Mouse (Mus musculus) hindbrain, embryonic 11.5 days (tissue): ENCODE data around the gene Abcg2. TPM values are rescaled to one million over a fixed set of nuclear protein-coding genes. Genes with fewer than 3 reads are reported as not detected.
A peak's percentile ranks its signal among the peaks of the same experiment; 100 is the strongest.
"Not testable (repeated sequence)": the region's sequence is repeated elsewhere in the genome, so short reads cannot be mapped to it uniquely, and the experiment has no call there.

Experiments used
- ATAC-seq: fragments of 200-750 bp; cut with Nextera tagmentation; 2 replicates; pipeline ENCODE4 v1.8.0; 2017; ENCODE audit warnings: mild to moderate bottlenecking, moderate TSS enrichment, moderate library complexity; ENCODE audit not compliant: low FRiP score
- DNase-seq: peaks from one replicate; pipeline ENCODE4 v3.0.0-alpha.2; 2015; ENCODE audit warnings: low spot score
- H3K27ac ChIP-seq: fragments of 300-500 bp; sonication (generic); 2 replicates; pipeline ENCODE4 v1.5.1; 2014; ENCODE audit warnings: mild to moderate bottlenecking, low read depth, low read length
- H3K27me3 ChIP-seq: fragments of 300-500 bp; sonication (generic); 2 replicates; pipeline ENCODE4 v1.6.1; 2014; ENCODE audit warnings: mild to moderate bottlenecking, low read length, moderate library complexity, mixed read lengths; ENCODE audit not compliant: control insufficient read depth, insufficient read depth
- H3K36me3 ChIP-seq: fragments of 300-500 bp; sonication (generic); 2 replicates; pipeline ENCODE4 v1.6.1; 2014; ENCODE audit warnings: mild to moderate bottlenecking, low read length, moderate library complexity, mixed read lengths; ENCODE audit not compliant: control insufficient read depth, insufficient read depth
- H3K4me1 ChIP-seq: fragments of 300-500 bp; sonication (generic); replicated peaks from 2 replicates; pipeline ENCODE4 v1.6.1; 2014; ENCODE audit warnings: low read length, mixed read lengths; ENCODE audit not compliant: control insufficient read depth, insufficient read depth
- H3K4me2 ChIP-seq: fragments of 300-500 bp; sonication (generic); replicated peaks from 2 replicates; pipeline ENCODE4 v1.6.1; 2014; ENCODE audit warnings: mild to moderate bottlenecking, low read depth, low read length
- H3K4me3 ChIP-seq: fragments of 300-500 bp; sonication (generic); 2 replicates; pipeline ENCODE4 v1.5.1; 2014; ENCODE audit warnings: low read depth, low read length
- H3K9ac ChIP-seq: fragments of 300-500 bp; sonication (generic); 2 replicates; pipeline ENCODE4 v1.6.1; 2014; ENCODE audit warnings: low read depth, low read length
- H3K9me3 ChIP-seq: fragments of 300-500 bp; sonication (generic); 2 replicates; pipeline ENCODE4 v1.6.1; 2016; ENCODE audit warnings: low read length; ENCODE audit not compliant: control insufficient read depth
- WGBS: fragments of 180-500 bp; shearing (Covaris S2); extraction: QIAGEN DNeasy Blood & Tissue Kit; methylation state at CpG from one replicate; pipeline ENCODE4 v1.1.7; 2014; 5-methylcytosine and 5-hydroxymethylcytosine counted together
- polyA plus RNA-seq: library from polyadenylated mRNA; unstranded; fragments of >200 nt; fragmentation: Nextera tagmentation; extraction: Ambion mirVana; gene quantifications from 2 replicates; pipeline ENCODE4 v1.2.1, GENCODE M21; 2014

The Abcg2 gene
- polyA plus RNA-seq, 1 experiment from 2014 or later = 46.7 TPM

- Histone ChIP-seq H3K4me2 (peak overlapping the region; percentile 31), H3K9me3 (no peaks in the 10 kb centered on the region), H3K36me3 (no peaks in the 10 kb centered on the region), H3K9ac (peak overlapping the region; percentile 45), H3K4me3 (peak overlapping the region; percentile 40), H3K27ac (0 out of 2 replicates have a peak overlapping the region, but pooled peaks have one; percentile 1), H3K27me3 (no peaks in the 10 kb centered on the region), H3K4me1 (no peaks in the 10 kb centered on the region)
- ATAC-seq (peak; percentile 85), DNase-seq (peak; percentile 63)
- 17% methylated on average over 16 of the region's 16 CpGs for WGBS
These were observed 12.0 kb downstream of the Abcg2 start for GRCm38 (mm10) chr6:58596294-58596653.

- H3K36me3 ChIP-seq, H3K4me2 ChIP-seq, H3K9me3 ChIP-seq, H3K4me3 ChIP-seq, H3K4me1 ChIP-seq, H3K9ac ChIP-seq, H3K27ac ChIP-seq, DNase-seq, H3K27me3 ChIP-seq, ATAC-seq: not testable (repeated sequence)
- 91% methylated on average over 1 of the region's 1 CpGs for WGBS
These were observed 17.8 kb downstream of the Abcg2 start for GRCm38 (mm10) chr6:58602119-58602518.

- not testable (repeated sequence) for H3K9me3 ChIP-seq, H3K27ac ChIP-seq, DNase-seq, H3K27me3 ChIP-seq, H3K4me3 ChIP-seq, H3K9ac ChIP-seq, H3K4me2 ChIP-seq, H3K4me1 ChIP-seq, H3K36me3 ChIP-seq, ATAC-seq
These were observed 18.7 kb downstream of the Abcg2 start for GRCm38 (mm10) chr6:58602991-58603390.

- not testable (repeated sequence) for H3K27ac ChIP-seq, H3K9me3 ChIP-seq, H3K9ac ChIP-seq, H3K4me2 ChIP-seq, H3K4me3 ChIP-seq, H3K36me3 ChIP-seq, H3K4me1 ChIP-seq, H3K27me3 ChIP-seq
- ATAC-seq (peak; percentile 57), DNase-seq (peak; percentile 20)
- 78% methylated on average over 3 of the region's 3 CpGs for WGBS
These were observed 19.3 kb downstream of the Abcg2 start for GRCm38 (mm10) chr6:58603485-58604090.

- H3K36me3 ChIP-seq = no peaks in the 10 kb centered on the region
- no peak overlapping the region for H3K27ac ChIP-seq
- ATAC-seq = no peak
- no peaks in the 10 kb centered on the region for H3K4me1 ChIP-seq
- H3K27me3 ChIP-seq = no peaks in the 10 kb centered on the region
- no peak for DNase-seq
- H3K4me3 ChIP-seq = no peak overlapping the region
- 0 out of 2 replicates have a peak, but pooled peaks cover 4% of the 10 kb centered on the region for H3K9me3 ChIP-seq
- H3K9ac ChIP-seq = no peak overlapping the region
- WGBS = 85% methylated on average over 4 of the region's 4 CpGs
- H3K4me2 ChIP-seq = no peak overlapping the region
These were observed 22.3 kb downstream of the Abcg2 start for GRCm38 (mm10) chr6:58606642-58607041.

- no peak overlapping the region for H3K4me3 ChIP-seq
- no peak for DNase-seq
- no peak for ATAC-seq
- no peak overlapping the region for H3K27ac ChIP-seq
- no peak overlapping the region for H3K4me2 ChIP-seq
- H3K9ac ChIP-seq = no peak overlapping the region
- H3K36me3 ChIP-seq = no peaks in the 10 kb centered on the region
- 0 out of 2 replicates have a peak, but pooled peaks cover 4% of the 10 kb centered on the region for H3K9me3 ChIP-seq
- WGBS = 85% methylated on average over 2 of the region's 2 CpGs
- H3K27me3 ChIP-seq = no peaks in the 10 kb centered on the region
- no peaks in the 10 kb centered on the region for H3K4me1 ChIP-seq
These were observed 24.1 kb downstream of the Abcg2 start for GRCm38 (mm10) chr6:58608422-58608821.

GRCm38 (mm10) chr6:58609919-58610759 lies 25.8 kb downstream of the Abcg2 start:
- H3K27me3 ChIP-seq = no peaks in the 10 kb centered on the region
- no peaks in the 10 kb centered on the region for H3K36me3 ChIP-seq
- peak; percentile 54 for ATAC-seq
- H3K9ac ChIP-seq = no peak overlapping the region
- no peak for DNase-seq
- H3K4me1 ChIP-seq = no peaks in the 10 kb centered on the region
- H3K27ac ChIP-seq = no peak overlapping the region
- 0 out of 2 replicates have a peak, but pooled peaks cover 4% of the 10 kb centered on the region for H3K9me3 ChIP-seq
- no peak overlapping the region for H3K4me2 ChIP-seq
- WGBS = 79% methylated on average over 6 of the region's 6 CpGs
- H3K4me3 ChIP-seq = no peak overlapping the region

GRCm38 (mm10) chr6:58610760-58611654 lies 26.7 kb downstream of the Abcg2 start:
- no peaks in the 10 kb centered on the region for H3K36me3 ChIP-seq
- 0 out of 2 replicates have a peak, but pooled peaks cover 4% of the 10 kb centered on the region for H3K9me3 ChIP-seq
- no peak overlapping the region for H3K9ac ChIP-seq
- H3K27me3 ChIP-seq = no peaks in the 10 kb centered on the region
- ATAC-seq (peak; percentile 84), DNase-seq (no peak)
- 69% methylated on average over 4 of the region's 4 CpGs for WGBS
- no peaks in the 10 kb centered on the region for H3K4me1 ChIP-seq
- no peak overlapping the region for H3K4me3 ChIP-seq
- no peak overlapping the region for H3K27ac ChIP-seq
- no peak overlapping the region for H3K4me2 ChIP-seq
